Mouse (Mus musculus) kidney, adult 9 months (tissue): ENCODE data around the gene Ovol2.

Experiments used
- DNase-seq: peaks from one replicate; pipeline ENCODE4 v3.0.0; 2022

The Ovol2 gene

DNA sequence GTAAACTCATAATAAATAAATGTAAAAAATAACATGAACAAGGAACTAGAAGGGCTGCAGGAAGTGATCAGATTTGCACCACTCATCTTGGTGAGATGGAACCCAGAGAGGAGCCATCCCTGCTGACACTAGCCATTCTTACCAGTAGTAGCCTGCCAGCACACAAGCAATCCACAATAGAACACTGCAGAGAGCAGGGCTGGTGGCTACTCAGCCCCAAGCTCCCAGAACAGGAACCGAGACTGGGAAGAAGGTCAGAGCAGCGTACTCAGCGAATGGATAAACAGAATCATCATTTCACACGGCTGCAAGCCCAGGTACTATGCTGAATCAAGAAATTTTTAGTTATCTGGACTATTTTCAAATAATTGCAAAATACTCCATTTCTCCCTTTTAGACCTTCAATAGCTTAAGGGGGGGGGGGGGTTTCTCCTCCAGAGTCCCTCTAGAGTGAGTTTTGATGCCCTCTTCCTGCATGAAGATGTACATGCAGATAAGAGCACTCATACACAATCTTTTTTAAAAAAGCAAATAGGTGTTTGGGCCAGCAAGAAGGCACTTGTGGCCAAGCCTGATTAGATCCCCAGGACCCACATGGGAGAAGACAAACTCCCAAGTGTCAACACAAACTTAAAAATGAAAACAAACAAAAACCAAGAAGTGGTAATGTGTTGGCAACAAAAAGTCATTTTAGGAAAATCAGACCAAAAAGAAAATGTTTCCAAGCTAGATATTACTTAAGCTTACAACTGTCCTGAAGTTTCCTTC lies 65.8 kb downstream of the Ovol2 start:
- no peak for DNase-seq

DNA sequence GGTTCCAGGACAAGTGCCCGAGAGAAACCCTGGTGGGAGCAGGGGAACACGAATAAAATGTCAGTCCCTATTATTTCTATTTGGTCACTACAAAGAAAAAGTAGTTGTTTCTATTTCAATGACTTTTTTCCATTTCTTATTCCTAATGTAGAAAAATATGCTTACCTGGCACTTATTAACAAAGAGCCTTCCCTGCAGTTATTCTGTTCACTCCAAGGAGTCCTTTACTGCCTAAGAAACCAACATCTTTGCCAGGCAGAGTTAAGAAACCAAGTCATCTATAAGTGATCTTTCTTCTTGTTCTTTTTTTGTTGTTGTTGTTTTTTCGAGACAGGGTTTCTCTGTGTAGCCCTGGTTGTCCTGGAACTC lies 66.8 kb downstream of the Ovol2 start:
- no peak for DNase-seq

DNA sequence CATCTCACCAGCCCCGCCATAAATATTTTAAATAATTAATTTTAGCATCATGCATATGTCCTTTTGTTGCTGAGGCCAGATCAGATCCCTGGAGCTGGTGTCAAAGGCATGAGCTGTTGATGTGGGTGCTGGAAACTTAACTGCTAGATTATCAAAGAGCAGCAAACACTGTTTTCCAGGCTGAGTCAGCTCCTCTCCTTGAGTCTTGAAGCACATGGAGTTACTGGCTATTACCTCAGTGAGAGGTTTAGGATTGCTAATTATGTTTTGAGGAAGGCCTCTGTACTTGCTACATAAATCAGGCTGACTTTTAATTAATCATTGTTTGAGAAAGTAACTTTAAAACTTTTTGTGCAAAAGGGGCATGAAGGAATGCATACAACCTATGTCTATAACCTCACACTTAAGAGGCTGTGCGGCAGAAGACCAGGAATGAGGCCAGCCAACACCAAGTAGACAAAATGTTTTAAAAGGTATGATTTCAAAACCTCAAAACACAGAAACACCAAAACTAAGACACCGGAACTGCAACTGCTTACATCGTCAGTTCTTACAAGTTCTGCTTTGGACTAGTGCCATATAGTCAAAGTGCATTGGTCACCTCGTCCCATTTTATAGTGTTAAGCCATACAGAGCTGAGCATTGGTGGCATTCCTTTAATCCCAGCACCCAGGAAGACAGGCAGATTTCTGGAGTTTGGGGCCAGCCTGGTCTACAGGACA lies 67.4 kb downstream of the Ovol2 start:
- peak; percentile 81 for DNase-seq

DNA sequence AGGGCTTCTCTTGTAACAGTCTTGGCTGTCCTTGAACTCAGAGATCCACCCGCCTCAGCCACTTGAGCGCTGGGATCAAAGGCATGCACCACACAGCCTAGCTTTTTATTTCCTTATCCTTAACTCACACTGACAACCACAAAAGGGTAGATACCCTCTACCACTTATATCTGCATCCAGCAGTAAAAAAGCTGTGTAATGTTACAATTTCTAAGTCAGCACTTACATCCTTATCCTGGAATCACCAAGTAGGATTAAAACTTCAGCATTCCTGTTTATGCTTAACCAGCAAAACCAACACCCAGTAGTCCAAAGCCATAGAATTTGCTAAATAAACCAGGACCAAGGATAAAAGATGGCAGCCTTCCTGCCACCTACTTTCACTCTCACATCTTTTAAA lies 69.1 kb downstream of the Ovol2 start:
- DNase-seq = no peak
